Mouse (Mus musculus): ENCODE measurements at regions not wholly inside any gene's neighbourhood (a gene's known extent, or its start where the extent isn't known, plus 50 kb on each side); places are given as distances from the start of the nearest gene placed in this dataset.
"Not testable (repeated sequence)": the region's sequence is repeated elsewhere in the genome, so short reads cannot be mapped to it uniquely, and the experiment has no call there.

DNA sequence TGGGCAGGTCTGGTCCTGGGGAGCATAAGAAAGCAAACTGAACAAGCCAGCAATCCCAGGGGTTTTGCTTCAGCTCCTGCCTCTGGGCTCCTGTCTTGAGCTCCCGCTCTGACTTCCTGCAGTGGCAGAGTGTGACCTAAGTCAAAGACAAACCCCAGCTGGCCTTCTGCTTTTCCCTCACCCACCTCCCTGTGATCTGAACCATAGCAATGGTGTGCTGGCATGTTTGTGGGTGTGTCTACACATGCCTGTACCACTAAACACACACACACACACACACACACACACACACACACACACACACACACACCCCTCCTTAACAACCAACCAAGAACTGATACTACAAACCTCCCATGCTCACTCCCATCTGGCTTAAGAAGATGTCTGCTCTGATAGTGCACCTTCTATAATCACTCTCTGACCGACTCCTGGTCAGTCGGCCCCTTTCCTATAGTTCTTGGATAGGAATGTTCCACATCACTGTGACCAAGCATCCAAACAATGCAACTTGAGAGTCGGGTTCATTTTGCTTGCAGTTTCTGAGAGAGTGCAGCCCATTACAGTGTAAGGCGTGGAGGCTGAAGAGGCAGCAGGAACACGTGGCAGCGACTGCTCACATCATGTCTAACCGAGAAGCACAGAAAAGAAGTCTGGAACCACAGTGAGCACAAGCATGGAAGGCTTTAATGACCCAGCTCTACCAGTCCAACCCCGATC is 134.4 kb downstream of the Tcp10c start:
- DNase-seq (ENCODE audit: low spot score in 2 of 2): no peak

DNA sequence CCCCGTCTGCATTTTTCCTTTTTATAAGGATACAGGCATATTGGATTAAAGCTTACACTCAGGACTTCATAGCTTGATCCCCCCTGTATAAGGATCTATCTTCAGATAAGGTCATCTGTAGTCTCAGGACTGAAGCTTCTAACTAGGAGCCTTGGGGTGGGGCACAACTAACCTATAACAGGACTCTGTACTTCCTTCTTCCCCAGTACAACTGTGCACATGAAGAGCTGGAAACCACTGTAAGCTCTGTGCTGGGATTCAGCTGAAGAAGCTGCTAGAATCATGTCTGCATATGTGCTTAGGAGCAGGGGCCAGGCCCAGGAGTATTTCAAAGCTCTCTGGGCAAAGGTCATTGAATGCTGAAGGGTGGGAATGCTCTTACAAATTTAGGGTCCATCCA is 137.9 kb downstream of the Tcp10c start:
- not testable (repeated sequence) for DNase-seq (ENCODE audit: low spot score in 2 of 2)

DNA sequence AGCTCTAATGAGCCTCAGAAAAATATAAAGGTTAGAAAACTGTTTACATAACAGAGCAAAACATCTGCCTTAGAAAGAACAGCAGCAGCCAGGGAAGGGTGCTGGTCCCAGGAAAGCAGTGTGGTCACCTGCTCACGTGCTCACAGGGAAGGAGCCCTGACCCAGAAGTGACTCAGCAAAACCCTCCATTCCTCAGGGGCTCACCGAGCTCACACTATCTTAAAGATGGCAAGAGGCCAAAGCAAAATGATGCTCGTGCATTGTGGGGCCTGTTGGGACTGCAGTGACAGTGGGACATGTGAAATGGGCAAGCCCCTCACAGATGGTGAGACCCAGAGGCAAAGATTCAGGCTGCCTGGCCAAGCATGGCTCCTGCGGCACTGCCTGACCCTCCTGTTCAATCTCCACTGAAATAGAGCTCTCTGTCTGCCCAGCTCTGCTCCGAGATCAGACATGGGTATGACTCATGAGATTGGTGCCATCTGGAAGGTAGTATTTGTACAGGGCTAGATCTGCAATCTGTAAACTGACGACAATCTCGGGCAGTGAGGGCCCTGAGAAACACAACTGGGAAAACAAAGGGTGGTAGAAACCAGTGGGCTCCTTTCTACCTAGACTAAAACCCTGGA is 138.4 kb downstream of the Tcp10c start:
- not testable (repeated sequence) for DNase-seq (ENCODE audit: low spot score in 2 of 2)

DNA sequence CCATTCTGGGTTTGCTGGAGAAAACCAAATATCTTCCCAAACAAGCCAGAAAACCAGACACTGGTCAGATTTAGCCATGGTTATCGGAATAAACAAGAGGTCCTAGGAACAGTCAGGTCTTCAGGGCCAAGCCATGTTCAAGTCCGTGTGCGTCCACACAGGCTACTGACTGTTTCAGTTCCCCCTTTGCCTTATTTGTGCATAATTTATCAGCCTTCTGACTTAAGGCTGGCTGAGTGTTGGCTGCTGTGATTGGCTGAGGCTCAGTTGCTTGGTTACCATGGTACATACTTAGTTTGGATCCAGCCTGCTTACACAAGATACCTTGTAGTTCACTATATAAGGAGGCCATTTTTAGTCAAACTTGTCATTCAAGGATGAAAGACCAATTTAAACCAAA is 139.5 kb downstream of the Tcp10c start:
- not testable (repeated sequence) for DNase-seq (ENCODE audit: low spot score in 2 of 2)

DNA sequence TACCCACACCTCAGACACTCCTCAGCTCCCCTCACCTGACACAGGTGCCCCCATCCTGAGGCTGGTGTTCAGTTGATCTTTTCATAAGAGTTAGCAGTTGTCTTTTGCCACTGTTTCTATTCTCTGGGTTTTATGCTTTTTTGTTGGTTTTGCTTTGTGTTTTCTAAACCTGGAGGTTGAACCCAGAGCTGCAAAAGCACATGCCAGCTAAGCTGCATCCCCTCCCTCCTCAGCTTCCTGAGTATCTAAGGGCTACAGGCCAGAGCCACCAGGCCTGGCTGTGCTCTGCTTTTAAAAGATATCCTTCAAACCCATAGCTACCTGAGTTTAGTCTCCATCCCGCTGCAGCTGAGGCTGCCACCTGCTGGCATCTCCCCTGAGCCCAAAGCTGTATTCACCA is 140.1 kb downstream of the Tcp10c start:
- DNase-seq (ENCODE audit: low spot score in 2 of 2): not testable (repeated sequence)

DNA sequence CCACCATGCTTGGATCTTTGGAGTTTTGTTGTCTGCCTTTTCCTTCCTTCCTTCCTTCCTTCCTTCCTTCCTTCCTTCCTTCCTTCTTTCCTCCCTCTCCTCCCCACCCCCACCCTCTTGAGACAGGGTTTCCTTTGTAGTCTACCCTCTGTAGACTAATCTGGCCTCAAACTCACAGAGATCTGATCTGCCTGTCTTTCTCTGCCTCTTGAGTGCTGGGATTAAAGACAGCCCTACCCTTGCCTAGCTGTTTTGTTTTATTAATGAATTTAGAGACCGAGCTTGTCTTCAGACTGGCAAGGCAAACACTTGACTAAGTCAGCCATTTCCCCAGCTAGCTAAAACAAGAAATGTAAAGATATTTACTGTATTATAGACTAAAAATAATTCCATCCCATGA is 150.0 kb downstream of the Tcp10c start:
- DNase-seq (ENCODE audit: low spot score in 2 of 2): not testable (repeated sequence)

DNA sequence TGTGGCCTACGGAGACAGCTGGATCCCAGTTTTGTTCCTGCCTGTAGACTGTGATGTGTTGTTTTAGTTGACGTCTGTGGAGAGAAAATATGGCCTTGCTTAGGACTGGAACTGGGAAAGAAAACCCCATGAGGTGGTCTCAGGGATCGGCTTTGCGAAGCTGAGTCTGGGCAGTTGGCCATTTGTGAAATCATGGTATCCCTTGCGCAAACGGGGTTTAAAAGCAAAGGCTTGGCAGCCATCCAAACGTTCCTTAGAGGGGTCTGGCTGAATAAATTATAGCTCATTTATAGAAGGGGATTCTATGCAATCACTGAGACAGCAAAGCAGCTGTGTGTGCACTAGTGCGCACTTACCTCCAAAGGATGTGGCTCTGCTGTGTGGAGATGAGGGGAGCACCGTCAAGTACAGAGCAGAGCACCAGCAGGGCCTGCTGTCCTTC is 150.5 kb downstream of the Tcp10c start:
- not testable (repeated sequence) for DNase-seq (ENCODE audit: low spot score in 2 of 2)

DNA sequence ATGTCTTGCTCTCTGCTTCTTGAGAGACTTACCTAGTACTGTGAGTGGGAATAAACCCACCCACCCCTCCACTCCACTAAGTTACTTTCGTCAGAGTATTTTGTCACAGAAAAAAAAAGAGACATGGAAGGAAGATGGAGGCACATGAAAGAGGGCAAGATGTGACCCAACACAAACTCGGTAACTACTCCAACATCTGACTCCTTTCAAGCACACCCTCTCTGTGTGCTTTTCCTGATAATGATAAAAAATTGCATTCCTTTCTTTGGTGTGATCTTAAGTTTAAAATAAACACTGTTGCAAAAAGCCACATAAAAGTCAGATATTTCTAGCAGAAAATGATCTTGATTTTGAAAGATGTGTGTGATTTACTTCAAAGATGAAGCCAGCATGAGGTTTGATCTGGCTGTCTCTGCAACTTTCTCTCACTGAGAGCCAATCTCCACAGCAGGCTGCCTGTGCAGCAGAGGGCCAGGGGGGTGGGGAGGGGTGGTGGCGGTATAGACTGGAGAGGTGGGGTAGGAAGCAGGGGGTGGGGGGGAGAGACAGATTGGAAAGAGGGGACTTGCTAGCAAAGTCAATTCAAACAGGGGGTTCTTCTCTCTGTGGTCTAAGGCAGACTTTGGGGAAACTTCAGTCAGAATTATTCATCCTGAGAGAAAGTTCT is 153.2 kb downstream of the Tcp10c start:
- not testable (repeated sequence) for DNase-seq (ENCODE audit: low spot score in 2 of 2)

DNA sequence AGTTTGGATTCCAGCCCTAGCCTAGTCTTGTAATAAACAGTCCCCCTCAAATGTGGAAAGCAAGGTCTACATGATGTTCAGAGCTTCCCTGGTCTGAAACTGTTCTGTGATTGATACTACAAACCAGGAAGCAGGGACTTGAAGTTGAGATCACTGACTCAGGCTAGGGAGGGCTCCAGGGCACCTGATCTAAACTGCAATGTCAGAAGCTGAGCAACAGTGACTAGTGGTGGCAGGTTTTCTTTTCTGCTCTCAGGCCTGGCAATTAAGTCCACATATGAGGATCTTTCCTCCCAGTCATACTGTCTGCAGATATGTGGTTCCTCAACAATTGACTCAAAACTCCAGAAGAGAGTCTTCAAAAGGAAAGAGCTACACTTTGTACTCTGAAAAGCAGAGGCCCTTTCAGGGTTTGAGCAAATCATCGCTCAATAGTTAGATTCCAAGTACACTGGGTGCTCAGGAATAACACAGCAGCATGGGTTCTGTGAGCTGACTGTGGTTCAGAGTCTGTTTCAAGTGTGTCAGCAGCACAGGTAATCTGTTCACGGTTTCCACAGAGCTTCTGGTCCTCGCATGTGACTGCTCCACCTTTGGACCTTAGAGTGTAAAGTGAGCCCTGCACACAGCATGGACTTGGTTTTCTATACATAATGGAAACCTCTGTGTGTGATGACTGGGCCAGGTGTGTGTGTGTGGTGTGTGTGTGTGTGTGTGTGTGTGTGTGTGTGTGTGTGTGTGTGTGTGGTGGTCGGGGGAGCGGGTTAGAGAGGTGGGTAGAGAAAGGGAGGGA is 165.2 kb downstream of the Tcp10c start:
- not testable (repeated sequence) for DNase-seq (ENCODE audit: low spot score in 2 of 2)

DNA sequence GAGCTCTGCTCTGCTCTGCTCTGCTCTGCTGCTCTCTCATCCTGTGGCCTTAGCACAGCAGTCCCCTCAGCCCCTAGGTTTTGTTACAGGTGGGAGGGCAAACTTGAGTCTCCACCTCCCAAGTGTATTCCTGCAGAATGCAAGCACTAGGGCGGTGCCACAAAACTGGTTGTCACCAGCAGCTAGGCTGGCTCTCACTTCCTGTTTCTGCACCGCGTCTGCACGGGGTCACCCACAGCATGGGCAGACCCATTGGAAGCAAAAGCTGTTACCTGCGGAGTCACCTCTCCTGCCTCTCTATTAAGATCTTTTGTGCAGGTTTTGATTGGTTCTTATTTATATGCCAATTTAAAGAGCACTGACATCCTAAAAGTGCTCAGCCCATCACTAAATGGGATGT is 178.2 kb downstream of the Tcp10c start:
- not testable (repeated sequence) for DNase-seq (ENCODE audit: low spot score in 2 of 2)

DNA sequence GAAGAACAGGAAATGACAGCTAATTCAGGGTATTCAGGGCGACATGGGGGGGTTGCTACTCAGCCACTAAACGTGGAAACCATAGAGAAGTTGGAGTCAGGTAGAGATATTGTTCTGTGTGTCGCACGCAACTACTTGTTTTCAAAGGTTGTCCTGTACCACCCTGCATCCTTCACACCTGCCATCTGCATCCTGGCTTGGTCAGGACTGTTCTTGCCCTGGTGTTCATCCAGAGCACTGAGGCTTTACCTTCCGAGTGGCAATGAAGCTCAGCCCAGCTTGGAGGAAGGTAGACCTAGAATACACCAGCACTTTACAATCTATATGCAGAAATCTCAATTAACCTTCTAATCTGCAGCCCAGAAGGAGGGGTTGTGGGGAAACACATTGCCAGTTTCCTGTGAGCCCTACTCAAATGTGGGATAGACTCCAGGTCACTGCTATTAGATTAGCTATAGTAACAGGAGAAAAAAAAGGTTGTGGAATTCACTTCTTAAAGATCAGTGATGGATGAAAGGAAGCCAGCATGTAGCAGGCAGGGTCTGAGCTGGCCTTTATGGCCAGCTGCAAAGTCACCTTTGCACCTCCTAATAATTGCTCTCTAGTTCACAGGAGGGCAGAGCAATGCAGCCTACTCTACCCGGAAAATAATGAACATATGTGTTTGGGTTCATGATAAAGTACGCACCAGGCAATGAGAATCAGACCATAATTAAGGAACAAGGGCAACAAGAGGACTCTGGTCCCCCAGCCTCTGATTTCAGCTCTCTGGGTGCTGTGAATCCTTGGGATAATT is 186.3 kb downstream of the Tcp10c start:
- DNase-seq (ENCODE audit: low spot score in 2 of 2): no peak

DNA sequence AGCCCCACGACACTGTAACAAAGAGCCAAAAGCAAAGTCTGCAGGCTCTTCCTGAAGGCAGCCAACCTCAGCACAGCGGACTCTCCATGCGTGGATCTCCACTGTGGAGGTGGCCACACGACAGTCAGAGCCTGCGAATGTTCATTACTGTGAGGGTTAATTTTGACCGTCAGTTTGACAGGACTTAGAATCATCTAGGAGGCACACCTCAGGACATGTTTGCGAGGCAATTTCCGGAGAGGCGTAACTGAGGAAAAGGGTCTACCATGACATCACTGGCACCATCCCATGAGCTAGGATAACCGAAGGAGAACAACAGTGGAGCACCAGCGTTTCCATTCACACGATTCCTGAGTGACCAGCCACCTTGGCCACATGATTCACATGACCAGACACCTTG is 186.9 kb downstream of the Tcp10c start:
- no peak for DNase-seq (ENCODE audit: low spot score in 2 of 2)

DNA sequence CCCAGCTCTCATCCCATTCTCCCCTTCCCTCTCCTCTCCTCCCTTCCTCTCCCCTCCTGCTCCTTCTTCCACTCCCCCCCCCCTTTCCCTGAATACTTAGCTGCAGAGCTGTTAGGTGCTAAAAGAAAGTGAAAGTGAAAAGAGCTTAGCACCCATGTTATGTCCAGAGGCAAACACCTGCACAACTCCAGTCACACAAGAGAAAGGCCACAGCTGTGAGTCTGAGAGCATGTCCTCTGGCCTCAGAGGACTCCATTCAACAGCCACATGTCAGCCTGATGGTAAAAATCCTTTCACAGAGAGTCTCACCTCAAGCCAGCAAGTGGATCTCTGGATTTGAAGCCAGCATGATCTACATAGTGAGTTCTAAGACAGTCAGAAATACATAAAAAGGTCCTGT is 187.9 kb downstream of the Tcp10c start:
- DNase-seq (ENCODE audit: low spot score in 2 of 2): no peak

DNA sequence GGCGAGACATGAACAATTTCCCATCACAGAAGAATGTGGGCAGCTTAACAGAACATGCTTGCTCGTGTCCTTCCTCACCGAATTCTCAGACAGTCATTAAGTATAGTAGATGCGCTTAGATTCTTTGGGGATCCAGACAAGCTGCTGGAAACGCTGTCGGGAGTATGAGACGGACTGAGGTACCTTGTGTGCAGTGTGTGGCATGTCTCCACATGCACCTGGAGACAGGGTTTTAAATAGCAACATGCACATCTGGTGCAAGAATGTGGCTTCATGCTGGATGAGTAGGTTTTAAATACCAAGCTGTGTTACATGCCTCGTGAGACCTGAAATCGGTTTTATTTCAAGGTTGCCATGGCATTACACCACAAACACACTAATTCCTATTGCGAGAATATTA is 188.5 kb downstream of the Tcp10c start:
- DNase-seq (ENCODE audit: low spot score in 2 of 2): no peak

DNA sequence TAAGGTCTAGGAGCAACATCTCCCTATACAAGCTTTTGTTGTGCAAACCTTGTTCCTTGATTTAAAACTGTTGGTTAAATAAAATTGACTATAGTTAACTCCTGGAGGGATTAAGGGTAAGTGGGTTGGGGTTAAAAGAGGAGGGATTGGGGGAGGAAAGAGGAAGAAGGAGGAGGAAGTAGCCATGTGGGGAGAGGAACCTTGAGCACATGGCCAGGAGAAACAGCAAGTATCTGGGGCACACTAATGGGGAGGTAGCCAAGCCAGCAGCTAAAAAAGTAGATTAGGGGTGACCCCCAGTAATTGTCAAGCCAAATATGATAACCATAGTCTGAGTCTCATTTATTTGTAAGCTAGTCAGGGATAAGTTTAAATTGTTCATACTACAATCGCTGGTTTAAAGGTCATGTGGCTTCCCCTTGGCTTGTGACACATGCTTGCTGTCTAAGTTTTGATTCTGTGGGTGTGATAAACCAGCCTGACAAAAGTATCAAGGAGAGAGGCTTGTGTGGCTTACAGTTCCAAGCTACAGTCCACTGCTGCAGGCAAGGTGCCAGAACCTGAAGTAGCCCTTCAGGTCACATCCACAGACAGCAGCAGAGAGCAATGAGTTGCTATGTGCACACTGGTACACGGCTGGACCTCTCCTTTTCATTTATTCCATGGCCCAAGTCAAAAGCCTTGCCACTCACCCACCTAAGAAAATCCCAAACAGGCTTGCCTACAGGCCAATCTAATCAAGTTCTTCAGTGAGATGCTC is 189.8 kb downstream of the Tcp10c start:
- DNase-seq (ENCODE audit: low spot score in 2 of 2): no peak

DNA sequence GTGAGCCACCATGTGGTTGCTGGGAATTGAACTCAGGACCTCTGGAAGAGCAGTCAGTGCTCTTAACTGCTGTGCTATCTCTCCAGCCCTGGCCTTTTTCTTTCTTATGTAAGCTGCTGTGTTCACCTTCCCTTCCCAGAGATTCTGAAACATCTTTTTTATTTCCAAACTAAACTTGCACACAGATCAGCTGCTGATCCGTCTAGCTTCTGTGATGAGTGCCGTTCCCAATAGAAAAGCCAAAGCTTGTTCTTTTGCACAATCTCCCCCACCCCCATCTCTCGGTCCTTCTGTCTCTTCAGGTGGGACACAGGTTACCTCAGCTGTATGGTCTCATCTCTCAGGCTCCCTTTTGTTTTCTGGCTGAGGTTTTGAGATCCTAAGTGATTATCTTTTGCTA is 191.9 kb downstream of the Tcp10c start:
- no peak for DNase-seq (ENCODE audit: low spot score in 2 of 2)

DNA sequence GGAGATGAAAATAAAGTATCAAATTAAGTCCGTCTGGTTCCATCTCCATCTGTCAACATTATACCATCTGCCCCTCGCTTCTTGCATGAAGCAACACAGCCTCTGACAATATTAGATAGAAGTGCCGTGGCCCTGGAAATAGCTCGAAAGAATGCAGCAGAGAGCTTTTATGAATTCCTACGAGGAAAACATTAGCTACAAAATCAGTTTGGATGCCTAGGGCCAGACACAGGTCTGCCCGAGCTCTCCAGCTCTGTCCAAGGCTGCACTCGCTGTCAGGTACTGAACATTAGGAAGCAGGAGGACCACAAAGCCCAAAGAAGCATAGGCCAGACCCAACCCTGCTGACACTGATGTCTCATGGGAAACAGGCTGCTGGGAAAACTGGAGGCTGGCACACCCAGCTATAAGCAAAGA is 192.3 kb downstream of the Tcp10c start:
- DNase-seq (ENCODE audit: low spot score in 2 of 2): no peak

DNA sequence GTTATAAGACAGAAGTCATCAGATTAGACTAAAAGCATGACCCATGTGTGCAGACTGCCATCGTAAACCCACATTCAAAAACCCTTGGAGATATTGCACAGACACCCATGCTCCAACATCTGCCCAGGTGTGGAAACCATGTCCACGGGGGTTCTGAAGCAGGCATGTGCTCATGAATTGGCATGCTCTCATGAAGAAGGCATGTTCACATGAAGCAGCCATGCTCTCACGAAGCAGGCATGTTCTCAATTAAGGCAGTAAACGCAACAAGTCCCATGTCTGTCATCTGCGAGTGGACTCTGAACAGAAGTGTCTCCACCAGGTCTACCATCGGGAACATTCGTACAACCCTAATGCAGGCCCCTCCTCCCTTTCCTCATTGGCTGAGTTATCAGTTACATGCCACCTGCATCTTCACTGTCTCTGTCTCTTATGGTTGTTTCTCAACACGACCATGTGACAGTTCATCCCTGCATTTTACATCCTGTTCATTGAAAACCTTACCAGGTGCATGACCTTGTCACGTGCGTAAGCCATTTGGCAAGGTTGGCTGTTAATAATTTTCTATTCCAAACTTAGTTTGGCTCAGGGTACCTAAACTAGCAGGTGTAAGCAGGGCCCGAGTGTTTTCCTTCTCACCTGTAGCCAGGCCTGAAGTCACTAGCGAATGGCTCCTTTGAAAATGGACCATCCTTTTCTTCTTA is 193.4 kb downstream of the Tcp10c start:
- DNase-seq (ENCODE audit: low spot score in 2 of 2): no peak

DNA sequence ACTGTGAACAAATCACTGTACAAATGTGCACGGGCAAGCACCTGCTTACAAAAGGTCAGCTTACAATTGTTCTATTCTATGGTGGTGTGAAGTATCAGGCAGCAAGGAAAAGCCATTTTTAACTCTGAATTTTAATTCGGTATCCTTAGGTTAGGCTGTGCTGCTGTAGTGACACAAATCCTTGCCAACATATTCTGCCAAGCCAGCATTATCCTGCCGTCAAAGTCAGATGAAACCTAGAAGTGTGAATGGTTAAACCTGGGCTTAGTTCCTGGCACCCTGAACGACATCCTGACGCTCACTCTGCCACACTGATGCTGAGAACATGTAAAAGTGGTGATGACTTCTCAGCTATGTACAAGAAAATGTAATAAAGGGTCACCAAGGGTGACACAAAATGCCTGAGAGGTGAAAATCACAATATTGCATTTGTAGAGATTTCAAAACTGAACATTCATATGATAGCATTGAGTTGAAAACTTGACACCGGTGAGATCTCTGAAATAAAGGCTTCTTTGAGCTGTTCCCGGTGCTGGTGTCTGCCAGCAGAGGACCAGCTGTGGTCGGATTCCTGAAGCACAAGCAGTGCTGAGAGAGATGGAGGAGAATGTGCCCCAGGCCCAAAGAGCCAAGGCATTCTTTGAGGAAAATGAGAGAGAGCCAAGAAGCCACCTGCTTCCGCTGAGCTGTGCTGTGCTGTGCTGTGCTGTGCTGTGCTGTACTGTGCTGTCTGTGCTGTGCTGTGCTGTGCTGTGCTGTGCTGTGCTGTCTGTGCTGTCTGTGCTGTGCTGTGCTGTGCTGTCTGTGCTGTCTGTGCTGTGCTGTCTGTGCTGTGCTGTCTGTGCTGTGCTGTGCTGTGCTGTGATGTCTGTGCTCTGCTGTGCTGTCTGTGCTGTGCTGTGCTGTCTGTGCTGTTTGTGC is 195.9 kb downstream of the Tcp10c start:
- DNase-seq (ENCODE audit: low spot score in 2 of 2): no peak

Data from thymus, postnatal 10 days (tissue).